Mouse (Mus musculus) liver, postnatal 0 days (tissue): ENCODE results near the gene Styxl1.

Experiments
- CTCF ChIP-seq: sonication (generic); IDR thresholded peaks from 2 replicates; pipeline ENCODE4 v1.5.1; 2016; ENCODE audit warnings: antibody characterized with exemption, low read depth
- EP300 ChIP-seq: IDR thresholded peaks from 2 replicates; pipeline ENCODE4 v1.6.1; 2016; ENCODE audit warnings: antibody characterized with exemption, low read depth, mild to moderate bottlenecking

DNA sequence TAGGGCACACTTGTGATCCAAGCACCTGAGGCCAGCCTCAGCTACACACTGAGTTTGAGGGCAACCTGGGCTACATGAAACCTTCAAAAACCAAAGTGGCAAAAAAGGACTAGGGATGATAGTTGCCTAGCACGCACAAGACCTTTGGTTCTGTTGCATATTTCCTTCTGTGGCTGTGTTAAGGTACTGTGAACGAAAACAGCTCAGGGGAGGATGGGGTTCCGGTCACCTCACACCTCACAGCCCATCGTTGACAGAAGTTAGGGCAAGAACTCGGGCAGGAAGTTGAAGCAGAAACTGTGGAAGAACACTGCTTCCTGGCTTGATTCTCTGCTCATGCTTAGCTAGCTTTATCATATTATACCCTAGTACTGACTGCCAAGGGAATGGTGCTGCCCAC lies 68.5 kb downstream of the Styxl1 start:
- TF ChIP-seq CTCF: no peak
- no peak for TF ChIP-seq EP300
